Mouse (Mus musculus): ENCODE measurements around the gene Slc10a7.
A peak's percentile ranks its signal among the peaks of the same experiment; 100 is the strongest.

Gene Slc10a7

DNA sequence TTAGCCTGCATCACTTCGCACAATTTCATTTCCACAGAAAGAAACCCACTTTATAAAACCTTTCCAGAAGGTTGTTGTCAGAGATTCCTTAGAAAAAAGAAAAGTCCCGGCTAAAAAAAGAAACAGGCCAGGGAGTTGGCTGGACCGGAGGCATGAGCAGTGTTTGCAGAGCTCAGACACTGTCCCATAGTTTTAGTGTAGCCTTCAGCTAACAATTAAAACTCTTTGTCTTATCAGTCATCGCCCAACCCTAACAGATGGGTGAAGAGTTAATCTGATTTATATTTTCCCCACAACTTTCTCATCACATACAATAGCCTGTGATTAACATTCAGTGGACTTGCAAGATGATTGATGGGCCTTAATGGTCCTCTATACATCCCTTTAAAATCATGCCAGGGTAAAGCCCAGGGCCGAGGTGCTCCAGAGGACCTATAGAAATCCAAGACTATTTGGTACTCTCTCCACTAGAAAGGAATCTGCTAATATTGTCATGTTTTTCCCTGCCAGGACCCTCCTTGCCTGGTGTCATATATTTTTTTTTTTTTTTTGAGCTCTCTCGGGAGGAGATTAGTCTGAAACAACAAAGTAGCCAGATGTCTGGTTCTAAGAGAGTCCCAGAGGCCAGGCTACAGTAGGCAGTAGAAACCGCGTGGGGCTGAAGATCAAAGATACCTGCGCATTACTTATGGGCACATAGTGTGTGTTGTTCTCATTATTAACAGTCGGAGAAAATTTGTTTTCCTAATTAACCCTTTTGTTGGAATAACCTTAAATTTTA lies 41.0 kb downstream of the Slc10a7 start:
- DNase-seq: no peak

GRCm38 (mm10) chr8:78550752-78551134 lies 41.6 kb downstream of the Slc10a7 start:
- no peak for DNase-seq

DNA sequence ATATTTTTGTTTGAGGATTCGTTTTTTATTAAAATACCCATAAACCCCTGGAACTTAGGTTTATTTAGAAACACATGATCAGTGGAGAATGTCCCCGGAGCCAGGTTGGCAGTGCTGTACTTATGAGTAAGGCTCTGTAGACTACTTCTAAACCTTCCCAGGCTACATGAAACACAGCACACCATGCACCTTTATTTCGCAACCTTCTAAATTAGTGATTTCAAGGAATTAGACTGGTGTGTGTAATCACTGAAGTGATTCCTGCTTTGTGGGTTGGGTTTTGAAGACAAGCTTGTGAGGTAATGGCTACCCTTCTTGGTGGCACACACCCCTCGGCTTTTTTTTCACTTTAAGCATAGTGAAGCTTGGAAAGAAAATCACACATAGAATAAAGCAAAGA lies 46.7 kb downstream of the Slc10a7 start:
- DNase-seq: no peak

DNA sequence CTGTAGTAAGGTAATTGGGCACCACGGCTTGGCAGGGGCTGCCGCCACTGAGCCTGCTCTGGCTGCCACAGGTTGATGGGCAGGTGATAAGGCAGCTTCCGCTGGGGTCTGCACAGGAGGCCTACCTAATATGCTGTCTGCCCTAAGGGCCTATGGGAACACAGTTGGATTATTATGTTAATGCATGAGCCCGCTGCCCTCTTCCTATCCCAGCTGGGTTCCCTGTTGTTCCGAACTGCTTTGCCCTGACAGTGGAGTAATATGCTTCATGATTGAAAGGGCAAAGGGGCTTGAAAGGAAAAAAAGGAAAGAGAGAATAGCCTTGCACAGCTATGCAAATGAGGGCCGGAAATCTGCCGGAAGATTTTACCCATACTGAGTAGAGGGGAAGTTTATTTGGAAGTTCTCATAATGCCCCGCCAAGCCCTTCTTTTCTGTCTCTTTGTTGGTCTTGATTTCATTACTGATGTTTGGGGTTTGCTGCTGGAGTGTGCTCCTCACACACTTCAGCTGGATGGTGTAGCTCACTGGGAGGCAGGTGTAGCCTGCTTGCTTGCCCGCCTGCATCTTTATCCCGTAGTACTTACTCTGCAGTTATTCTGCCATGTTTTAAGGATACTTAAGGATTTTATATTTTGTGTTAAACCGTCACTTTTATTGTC lies 47.8 kb downstream of the Slc10a7 start:
- no peak for DNase-seq

DNA sequence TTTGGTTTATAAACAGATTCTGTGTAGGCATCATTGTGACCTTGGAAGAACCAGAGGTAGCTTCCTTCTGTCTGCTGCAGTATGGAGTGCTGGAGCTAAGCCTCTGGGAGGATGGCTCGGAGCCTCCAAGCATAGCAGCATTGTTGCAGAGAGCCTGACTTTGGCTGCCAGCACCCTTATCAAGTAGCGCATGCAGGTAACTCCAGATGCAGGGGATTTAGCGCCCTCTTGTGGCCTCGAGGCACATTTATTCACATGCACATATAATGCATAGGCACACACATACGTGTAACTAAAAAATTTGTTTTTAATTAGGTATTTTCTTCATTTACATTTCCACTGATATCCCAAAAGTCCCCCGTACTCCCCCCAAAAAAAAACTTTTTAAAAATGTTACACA lies 52.5 kb downstream of the Slc10a7 start:
- DNase-seq: no peak

DNA sequence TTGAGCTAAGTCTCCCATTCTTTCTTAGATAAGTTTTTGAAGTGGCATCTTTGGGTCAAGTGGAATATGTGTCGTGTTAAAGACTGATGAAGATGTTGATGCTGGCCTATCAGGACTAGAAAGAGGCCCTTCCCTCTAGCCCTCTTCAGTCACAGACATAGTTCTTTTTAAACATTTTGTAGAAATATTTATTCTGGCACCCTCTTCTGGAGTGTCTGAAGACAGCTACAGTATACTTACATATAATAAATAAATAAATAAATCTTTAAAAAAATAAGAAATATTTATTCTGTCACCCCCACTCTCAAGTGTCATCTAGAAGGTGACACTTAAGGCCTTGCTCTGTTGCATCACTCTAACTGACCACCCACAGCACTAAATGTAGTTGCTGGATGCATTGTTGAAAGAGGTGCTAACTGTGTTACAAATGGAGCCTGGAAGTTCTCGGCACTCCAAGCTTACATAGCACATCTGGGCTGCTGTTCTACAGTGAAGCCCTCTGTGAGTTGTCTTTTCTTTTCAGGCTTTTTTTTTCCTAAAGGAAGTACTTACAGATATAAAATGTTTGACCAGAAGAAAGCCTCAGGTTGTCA lies 54.4 kb downstream of the Slc10a7 start:
- no peak for DNase-seq

DNA sequence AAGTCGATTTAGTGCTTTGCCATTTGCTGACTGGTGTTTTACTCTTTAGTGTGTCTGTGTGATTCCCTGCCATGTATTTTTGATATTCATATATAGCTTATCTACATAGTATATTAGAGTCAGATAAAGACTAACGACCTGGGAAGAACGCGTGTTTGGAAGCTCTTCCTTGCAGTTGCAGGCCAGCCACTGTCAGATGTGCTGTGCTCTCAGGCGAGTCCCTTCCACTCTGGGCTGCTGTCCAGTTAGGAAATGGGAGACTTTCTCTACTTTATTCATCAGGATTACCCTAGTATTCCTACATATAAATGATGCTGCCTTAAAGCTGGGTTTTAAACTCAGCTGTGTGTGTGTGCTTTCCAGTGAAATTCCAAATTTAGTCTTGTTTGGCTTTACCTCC lies 55.1 kb downstream of the Slc10a7 start:
- no peak for DNase-seq

GRCm38 (mm10) chr8:78568196-78568595 lies 59.0 kb downstream of the Slc10a7 start:
- no peak for DNase-seq

DNA sequence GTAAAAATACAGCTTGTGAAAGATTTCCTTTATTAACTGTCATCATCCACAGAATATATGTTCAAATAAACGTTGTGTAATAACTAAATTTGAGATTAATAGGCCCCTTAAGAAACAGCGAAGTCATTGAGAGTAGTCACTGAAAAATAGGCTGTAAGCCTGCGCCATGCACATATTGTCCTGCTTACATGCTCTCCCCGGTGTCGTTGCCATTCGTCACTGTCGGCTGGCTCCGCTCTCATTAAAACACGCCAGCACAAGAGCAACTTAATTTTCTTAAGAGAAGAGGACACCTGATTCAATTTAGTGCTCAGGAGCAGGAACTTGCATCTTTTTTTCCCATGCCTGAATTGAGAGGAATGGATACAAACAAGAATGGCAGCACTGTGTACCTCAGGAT lies 62.4 kb downstream of the Slc10a7 start:
- no peak for DNase-seq

DNA sequence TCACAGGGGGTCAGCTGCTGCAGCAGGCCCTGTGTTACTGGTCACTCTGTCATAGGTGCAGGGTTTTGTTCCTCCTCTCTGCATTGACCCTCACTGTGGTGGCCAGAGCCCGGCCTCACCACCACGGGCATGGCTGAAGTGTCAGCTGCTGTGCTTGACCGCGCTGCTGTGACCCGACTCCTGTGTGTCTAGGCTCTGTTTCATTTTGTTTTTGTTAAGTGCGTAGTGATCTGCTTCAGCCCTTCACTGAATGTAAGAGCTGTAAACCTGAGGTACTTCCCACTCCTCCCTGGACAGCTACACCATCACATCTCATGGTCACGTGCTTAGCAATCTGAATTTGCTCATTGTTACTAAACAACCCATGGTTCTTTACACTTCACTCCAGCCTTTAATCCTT lies 65.1 kb downstream of the Slc10a7 start:
- DNase-seq: no peak

GRCm38 (mm10) chr8:78577569-78577968 lies 68.4 kb downstream of the Slc10a7 start:
- DNase-seq: no peak

DNA sequence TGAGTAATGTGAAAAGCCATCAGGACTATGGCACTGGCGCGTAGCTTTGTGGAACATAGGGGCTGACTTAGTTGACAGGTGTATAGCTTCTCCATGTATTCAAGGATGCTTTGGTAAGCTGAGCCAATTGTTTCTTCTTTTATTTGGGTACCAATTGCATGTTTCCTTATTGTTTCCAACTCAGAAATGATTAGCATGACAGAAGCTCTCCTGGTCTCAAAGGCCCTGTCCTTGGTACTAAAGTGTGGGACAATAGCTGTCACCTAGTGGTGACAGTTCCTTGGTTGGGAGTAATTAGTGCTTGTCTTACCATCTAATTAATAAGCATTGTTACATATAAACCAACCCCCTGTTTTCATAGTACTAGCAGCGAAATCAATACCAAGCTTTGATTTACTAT lies 68.9 kb downstream of the Slc10a7 start:
- DNase-seq: no peak

- no peak for DNase-seq
These were observed 75.0 kb downstream of the Slc10a7 start for GRCm38 (mm10) chr8:78584011-78584776.

GRCm38 (mm10) chr8:78584863-78585262 lies 75.7 kb downstream of the Slc10a7 start:
- DNase-seq: no peak

GRCm38 (mm10) chr8:78595481-78595908 lies 86.3 kb downstream of the Slc10a7 start:
- DNase-seq: peak; percentile 33

DNA sequence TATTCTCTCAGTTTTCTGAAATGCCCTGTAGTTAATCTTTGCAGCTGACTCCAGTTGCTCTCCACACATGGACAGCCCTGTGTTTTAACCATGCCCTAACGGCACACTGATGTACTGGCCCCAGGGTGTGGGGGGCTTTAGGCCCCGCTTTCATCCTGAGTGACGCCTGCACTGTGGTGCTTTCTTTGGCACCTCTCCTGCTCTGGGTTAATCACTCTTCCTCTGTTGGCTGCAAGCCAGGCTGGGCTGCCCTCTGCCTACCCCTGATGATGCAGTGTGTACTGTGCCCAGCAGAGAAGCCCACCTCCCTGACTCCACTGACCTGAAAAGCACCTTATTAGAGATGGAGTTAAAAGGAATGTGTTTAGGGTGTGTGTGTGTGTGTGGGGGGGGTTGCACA lies 89.1 kb downstream of the Slc10a7 start:
- peak; percentile 78 for DNase-seq

- DNase-seq: no peak
These were observed 93.9 kb downstream of the Slc10a7 start for GRCm38 (mm10) chr8:78603084-78603483.

DNA sequence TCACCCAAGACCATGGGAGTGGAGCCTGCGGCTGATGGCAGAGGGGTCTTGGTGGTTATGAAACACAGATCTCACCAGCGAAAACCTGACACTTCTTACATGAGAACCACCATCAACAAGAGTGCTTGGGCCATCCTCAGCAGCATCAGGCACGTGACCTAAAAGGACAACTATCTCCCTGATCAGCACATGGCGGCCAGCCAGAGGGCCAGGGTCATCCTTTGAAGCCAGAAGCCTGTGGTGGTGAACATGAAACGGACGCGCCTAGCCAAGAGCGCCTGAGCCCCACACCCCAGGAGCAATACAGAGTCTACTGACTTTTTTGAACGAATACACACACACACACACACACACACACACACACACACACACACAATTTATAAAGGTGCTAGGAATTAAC lies 95.3 kb downstream of the Slc10a7 start:
- DNase-seq: no peak

DNA sequence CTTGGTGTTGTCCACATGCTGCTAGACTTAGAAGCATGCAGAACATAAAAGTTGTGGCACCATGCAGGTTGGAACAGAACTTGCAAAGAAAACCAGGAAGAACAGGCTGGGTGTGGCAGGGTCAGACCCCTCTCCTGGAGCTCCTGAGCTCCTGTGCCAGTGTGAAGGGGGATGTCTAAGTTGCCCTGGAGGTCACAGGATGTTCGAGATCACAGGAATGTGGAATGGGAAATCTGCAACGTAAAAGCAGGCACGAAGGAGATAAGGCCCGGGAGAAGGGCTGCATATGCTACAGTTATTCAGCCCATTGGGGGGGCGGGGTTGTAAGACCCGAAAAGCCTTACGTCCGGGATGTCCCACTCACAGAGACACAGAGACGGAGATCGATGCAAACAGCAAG lies 100.2 kb downstream of the Slc10a7 start:
- no peak for DNase-seq

- no peak for DNase-seq
These were observed 101.9 kb downstream of the Slc10a7 start for GRCm38 (mm10) chr8:78611019-78611418.

DNA sequence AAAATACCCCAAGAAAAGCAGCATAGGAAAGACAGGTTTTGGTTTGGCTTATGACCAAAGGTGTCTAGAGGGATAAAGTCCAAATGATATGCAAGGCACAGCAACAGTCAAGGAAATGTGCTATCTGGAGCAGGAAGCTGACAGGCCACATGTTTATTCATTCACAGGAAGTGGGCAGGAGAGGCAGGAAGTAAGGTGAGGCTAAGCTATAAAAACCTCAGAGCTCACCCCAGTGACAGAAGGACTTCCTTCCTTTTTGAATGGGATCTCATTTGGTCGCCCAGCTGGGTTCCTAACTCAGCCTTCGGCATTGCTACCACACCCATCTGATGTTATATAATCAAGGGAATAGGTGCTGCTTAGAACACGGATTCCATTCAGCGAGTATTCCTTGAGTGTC lies 113.2 kb downstream of the Slc10a7 start:
- no peak for DNase-seq

DNA sequence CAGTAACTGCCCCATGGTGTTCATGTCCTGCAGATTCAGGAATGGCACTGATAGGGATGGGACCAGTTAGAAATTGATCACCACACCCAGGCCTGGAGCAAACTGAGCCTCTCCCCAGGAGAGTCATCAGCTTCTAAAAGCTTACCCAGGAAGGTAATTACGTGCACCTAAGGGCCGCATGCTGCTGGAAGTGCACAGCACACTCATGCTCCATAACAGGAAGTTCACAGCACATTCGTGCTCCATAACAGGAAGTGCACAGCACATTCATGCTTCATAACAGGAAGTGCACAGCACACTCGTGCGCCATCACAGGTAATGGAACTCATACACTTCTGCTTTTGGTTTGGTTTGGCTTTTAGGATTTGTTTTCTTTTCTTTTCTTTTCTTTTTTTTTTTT lies 114.8 kb downstream of the Slc10a7 start:
- DNase-seq: no peak

DNA sequence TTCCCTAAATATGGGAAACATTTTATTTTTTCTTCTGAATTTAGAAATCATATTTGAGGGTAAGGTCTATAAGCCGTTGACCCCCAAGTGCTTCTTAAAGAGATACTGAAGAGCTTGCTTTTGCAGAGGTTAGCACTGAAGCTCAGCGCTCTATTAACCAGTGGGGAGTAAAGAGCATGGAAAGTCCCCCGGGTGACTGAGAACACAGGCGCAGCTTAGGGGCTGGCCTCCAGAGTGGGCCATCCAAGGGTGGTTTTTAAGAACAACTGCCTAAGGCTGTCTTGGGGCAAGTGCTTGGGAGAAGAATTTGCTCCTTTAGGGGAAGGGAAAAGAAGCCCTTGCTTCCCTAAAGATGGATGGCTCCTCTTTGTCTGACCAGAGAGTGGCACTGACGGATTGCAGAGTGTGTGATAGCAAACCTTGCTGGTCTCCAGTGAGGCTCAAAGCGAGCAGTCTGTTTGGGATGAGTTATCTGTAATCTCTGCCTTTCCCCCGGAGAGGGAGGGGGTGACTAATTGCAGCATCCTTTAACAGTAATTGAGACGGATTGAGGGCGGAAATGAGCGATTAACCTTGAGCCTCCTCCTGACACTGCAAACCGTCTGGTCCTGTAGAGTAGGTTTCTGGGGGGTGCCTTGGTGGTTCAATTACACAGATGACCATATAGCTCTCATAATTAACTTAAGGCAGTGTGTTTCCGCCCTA lies 115.7 kb downstream of the Slc10a7 start:
- DNase-seq: peak; percentile 37
